Mouse (Mus musculus) midbrain, postnatal 0 days (tissue): ENCODE measurements around the gene Stxbp1. TPM values are rescaled to one million over a fixed set of nuclear protein-coding genes. Genes with fewer than 3 reads are reported as not detected.
A peak's percentile ranks its signal among the peaks of the same experiment; 100 is the strongest.

Source experiments
- ATAC-seq: fragments of 200-750 bp; cut with Nextera tagmentation; 2 replicates; pipeline ENCODE4 v1.8.0; 2017; ENCODE audit warnings: moderate number of reproducible peaks, mild to moderate bottlenecking, moderate TSS enrichment, moderate library complexity; ENCODE audit not compliant: low FRiP score
- DNase-seq: peaks from one replicate; pipeline ENCODE4 v3.0.0-alpha.2; 2015; ENCODE audit warnings: low spot score
- H3K27ac ChIP-seq: fragments of 300-500 bp; sonication (generic); 2 replicates; pipeline ENCODE4 v1.5.1; 2014; ENCODE audit warnings: low read depth, mild to moderate bottlenecking, low read length, mixed read lengths
- H3K27me3 ChIP-seq: fragments of 300-500 bp; sonication (generic); 2 replicates; pipeline ENCODE4 v1.6.1; 2014; ENCODE audit warnings: low read length, control low read depth, mixed read lengths; ENCODE audit not compliant: insufficient read depth
- H3K36me3 ChIP-seq: fragments of 300-500 bp; sonication (generic); 2 replicates; pipeline ENCODE4 v1.6.1; 2014; ENCODE audit warnings: low read length, control low read depth, mixed read lengths; ENCODE audit not compliant: insufficient read depth
- H3K4me1 ChIP-seq: fragments of 300-500 bp; sonication (generic); 2 replicates; pipeline ENCODE4 v1.6.1; 2014; ENCODE audit warnings: mild to moderate bottlenecking, control low read depth, antibody characterized with exemption, low read length, mixed read lengths; ENCODE audit not compliant: insufficient read depth
- H3K4me2 ChIP-seq: fragments of 300-500 bp; sonication (generic); 2 replicates; pipeline ENCODE4 v1.6.1; 2014; ENCODE audit warnings: low read depth, mild to moderate bottlenecking, low read length, mixed read lengths; ENCODE audit not compliant: poor library complexity, severe bottlenecking
- H3K4me3 ChIP-seq: fragments of 300-500 bp; sonication (generic); 2 replicates; pipeline ENCODE4 v1.5.1; 2014; ENCODE audit warnings: low read depth, mild to moderate bottlenecking, low read length, moderate library complexity
- H3K9ac ChIP-seq: fragments of 300-500 bp; sonication (generic); replicated peaks from 2 replicates; pipeline ENCODE4 v1.6.1; 2014; ENCODE audit warnings: mild to moderate bottlenecking, low read length, moderate library complexity, mixed read lengths; ENCODE audit not compliant: poor library complexity, severe bottlenecking
- H3K9me3 ChIP-seq: fragments of 300-500 bp; sonication (generic); 2 replicates; pipeline ENCODE4 v1.6.1; 2016; ENCODE audit warnings: low read length, control low read depth
- CTCF ChIP-seq: IDR thresholded peaks from 2 replicates; pipeline ENCODE4 v1.5.1; 2016; ENCODE audit warnings: antibody characterized with exemption, mild to moderate bottlenecking
- WGBS: fragments of 180-500 bp; shearing (Covaris S2); extraction: QIAGEN DNeasy Blood & Tissue Kit; methylation state at CpG from one replicate; pipeline ENCODE4 v1.1.7; 2014; 5-methylcytosine and 5-hydroxymethylcytosine counted together
- polyA plus RNA-seq: library from polyadenylated mRNA; unstranded; fragments of >200 nt; fragmentation: Nextera tagmentation; extraction: Ambion mirVana; gene quantifications from 2 replicates; pipeline ENCODE4 v1.2.1, GENCODE M21; 2015
- total RNA-seq: library from RNA; depleted of rRNA; stranded (reverse); fragments of >200 nt; gene quantifications from 2 replicates; pipeline ENCODE4 v1.2.3, GENCODE M21; 2014; rRNA removed

Stxbp1 gene
- 185 and 264 TPM in 2 replicates for total RNA-seq
- 424 and 430 TPM in 2 replicates for polyA plus RNA-seq

DNA sequence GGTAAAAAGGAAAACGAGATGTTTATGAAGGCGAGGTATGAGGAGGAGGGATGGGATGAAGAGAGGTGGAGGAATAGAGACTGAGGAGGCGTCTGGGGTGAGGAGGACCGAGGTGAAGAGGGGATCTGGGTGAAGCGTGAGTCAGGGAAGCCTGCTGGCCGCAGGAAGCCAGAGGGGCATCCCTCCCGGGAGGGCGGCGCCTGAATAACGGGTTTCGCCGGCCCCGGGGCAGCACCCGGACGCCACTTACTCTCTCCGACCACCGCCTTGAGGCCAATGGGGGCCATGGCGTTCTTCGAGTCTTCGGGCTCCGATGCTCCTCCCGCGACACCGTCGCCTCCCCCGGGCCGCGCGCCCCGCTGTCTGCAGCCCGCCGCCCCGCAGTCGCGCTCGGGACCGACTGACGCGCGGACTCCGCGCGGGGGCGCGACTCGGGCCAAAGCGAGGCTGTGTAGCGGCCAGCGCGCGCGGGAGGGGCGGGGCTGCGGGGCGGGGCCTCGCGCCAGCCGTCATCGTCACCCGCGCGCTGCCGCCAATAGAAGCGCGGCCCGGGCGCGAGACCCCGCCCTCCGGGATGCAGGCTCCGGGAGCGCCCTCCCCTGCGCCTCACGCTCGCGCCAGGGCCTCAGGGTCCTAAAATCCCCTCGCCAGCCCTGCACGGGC lies at the start of gene Stxbp1:
Gene Stxbp1 (minus strand): TSS at position 441 of the 663 bp plus-strand sequence.
- H3K36me3 ChIP-seq, result peaks cover 3% of the 10 kb centered on the region; the same call in 1 of the 2 replicates
- TF ChIP-seq CTCF, result peak; percentile 3; the same call in 1 of the 2 replicates
- H3K4me1 ChIP-seq, result 0 out of 2 replicates have a peak, but pooled peaks cover 3% of the 10 kb centered on the region
- no peaks in the 10 kb centered on the region for H3K27me3 ChIP-seq
- DNase-seq (peak; percentile 96), ATAC-seq (peak; percentile 92)
- peak within 1 kb of the TSS; percentile 52 for H3K4me2 ChIP-seq
- peak within 1 kb of the TSS; percentile 93 for H3K9ac ChIP-seq
- WGBS, result under 1% methylated on average over 60 of the region's 78 CpGs
- H3K27ac ChIP-seq, result peak within 1 kb of the TSS; percentile 90
- H3K9me3 ChIP-seq, result no peaks in the 10 kb centered on the region
- H3K4me3 ChIP-seq, result peak within 1 kb of the TSS; percentile 91

DNA sequence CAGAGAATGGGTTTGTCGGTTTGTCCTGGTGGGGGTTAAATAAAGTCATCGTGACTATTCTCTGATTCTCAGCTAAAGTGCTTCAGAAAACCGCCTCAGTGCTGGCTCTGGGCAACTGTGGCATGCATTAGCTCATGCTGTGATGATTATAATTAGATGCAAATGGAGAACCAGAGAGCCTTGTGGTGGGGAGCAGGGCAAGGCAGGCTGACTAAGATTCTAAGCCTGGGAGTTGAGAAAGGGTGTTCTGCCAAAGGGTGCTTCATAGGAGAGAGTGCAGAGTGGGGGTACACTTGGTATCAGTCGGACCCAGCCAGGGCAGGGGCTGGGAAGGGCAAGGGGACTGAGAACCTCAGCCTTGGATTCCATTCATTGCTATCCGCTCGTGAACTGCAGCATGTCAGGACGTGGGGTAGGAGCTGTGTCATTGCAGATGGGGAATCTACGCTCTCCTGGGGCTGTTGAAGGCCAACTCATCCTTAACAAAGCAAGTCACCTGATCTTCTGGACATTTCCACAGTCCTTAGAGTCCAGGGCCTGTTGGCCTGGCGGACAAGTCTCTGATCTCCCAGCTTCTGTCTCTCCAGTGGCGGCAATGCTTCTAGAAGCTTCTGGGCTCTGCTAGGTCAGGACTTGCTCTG lies 49.6 kb upstream of the Stxbp1 start:
- H3K4me3 ChIP-seq, result no peak overlapping the region
- no peak overlapping the region for H3K4me2 ChIP-seq
- H3K36me3 ChIP-seq, result 0 out of 2 replicates have a peak, but pooled peaks cover 4% of the 10 kb centered on the region
- no peak overlapping the region for H3K27ac ChIP-seq
- H3K27me3 ChIP-seq, result no peaks in the 10 kb centered on the region
- H3K4me1 ChIP-seq, result no peaks in the 10 kb centered on the region
- no peak for ATAC-seq
- no peak for TF ChIP-seq CTCF
- 52% methylated on average over 10 of the region's 10 CpGs for WGBS
- no peaks in the 10 kb centered on the region for H3K9me3 ChIP-seq
- no peak for DNase-seq
- no peak overlapping the region for H3K9ac ChIP-seq

DNA sequence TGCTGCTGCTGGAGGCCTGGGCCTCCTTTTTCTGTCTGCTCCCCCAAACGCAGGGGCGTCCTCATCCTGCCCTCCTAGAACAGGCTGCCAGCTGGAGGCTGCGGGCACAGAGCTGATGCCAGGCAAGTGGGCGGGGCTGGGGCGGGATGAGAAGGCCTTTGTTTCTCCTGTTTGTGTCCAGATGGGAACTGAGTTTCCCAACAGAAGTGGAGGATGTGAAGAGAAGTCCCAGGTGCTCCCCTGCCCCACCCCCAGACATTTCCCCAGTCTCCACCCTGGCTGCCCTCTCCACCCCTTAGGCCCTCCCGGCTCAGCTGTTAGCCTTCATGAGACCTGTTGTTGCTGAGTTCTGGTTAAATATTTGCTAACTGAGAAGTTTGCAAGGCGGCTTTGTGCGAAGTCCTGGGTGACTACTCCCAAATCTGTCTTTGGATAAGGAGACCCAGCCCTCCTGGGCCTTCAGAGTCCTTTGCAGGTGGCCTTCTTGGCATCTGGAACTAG lies 48.6 kb upstream of the Stxbp1 start:
- no peaks in the 10 kb centered on the region for H3K4me1 ChIP-seq
- no peak overlapping the region for H3K4me3 ChIP-seq
- H3K9me3 ChIP-seq, result no peaks in the 10 kb centered on the region
- H3K9ac ChIP-seq, result no peak overlapping the region
- no peak overlapping the region for H3K27ac ChIP-seq
- DNase-seq (peak; percentile 48), ATAC-seq (no peak)
- no peak for TF ChIP-seq CTCF
- WGBS, result 42% methylated on average over 8 of the region's 8 CpGs
- 0 out of 2 replicates have a peak, but pooled peaks cover 4% of the 10 kb centered on the region for H3K36me3 ChIP-seq
- H3K4me2 ChIP-seq, result no peak overlapping the region
- no peaks in the 10 kb centered on the region for H3K27me3 ChIP-seq

DNA sequence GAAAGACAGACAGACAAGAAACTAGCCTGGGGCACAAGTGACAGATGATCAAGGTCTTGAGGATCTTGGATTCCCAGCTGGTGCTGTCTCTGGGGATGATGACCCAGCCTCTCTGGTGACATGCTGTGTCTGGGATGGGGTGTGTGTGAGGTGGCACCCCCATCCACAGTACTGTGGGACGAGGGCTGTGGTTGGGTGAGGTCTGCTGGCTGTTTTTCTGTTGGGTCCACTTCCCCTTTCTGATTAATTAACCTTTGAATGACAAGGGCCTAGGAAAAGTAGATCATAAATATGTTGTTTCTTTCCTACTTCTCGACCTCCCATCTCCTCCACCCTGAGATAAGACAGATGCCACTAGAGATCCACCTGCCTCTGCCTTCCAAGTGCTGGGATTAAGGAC lies 47.1 kb upstream of the Stxbp1 start:
- Histone ChIP-seq H3K36me3 (no peaks in the 10 kb centered on the region), H3K27me3 (no peaks in the 10 kb centered on the region), H3K4me2 (no peak overlapping the region), H3K9ac (no peak overlapping the region), H3K9me3 (no peaks in the 10 kb centered on the region), H3K4me1 (no peaks in the 10 kb centered on the region), H3K4me3 (no peak overlapping the region), H3K27ac (no peak overlapping the region)
- DNase-seq (no peak), ATAC-seq (no peak)
- no peak for TF ChIP-seq CTCF
- WGBS, result 98% methylated on average over 2 of the region's 2 CpGs

DNA sequence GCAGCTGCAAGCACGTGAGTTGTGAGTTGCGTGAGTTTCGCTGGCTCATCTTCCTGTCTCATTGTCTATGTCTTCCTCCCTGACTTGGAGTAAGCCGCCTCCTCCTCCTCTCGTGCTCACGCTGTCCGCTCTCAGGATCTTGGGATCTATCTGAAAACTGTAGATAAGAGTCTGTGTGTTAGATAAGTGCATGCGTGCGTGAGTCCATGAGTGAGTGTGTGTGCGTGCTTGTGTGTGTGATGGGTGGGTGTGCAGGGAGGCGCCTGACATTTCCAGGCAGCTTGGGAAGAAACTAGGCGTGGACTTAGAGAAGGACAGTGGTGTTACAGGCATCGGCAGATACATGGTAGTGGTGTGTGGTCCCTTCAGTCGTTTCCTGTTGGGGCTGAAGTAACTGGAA lies 45.4 kb upstream of the Stxbp1 start:
- no peak for TF ChIP-seq CTCF
- H3K4me2 ChIP-seq, result no peak overlapping the region
- no peaks in the 10 kb centered on the region for H3K36me3 ChIP-seq
- no peak overlapping the region for H3K9ac ChIP-seq
- DNase-seq (no peak), ATAC-seq (no peak)
- no peaks in the 10 kb centered on the region for H3K9me3 ChIP-seq
- no peaks in the 10 kb centered on the region for H3K4me1 ChIP-seq
- no peaks in the 10 kb centered on the region for H3K27me3 ChIP-seq
- no peak overlapping the region for H3K27ac ChIP-seq
- H3K4me3 ChIP-seq, result no peak overlapping the region
- WGBS, result 91% methylated on average over 14 of the region's 14 CpGs

DNA sequence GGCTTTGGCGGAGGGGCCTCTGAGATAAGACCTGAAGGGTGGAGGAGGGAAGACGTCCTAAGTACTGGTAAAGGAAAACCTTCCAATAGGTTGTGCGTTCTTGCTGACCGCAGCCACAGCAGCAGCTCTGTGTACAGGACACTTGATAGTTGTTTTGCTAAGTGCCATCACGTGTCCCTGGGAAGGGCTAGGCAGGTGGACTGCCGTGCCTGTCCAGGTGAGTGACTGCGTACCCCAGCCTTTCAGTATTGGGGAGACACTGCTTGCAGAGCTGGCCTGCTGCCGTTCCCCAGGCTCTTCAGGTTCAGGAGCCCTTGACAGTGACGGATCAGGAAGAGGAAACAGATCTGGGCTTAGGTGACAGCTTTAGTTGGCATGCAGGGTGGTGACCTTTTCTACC lies 44.2 kb upstream of the Stxbp1 start:
- DNase-seq, result no peak
- Histone ChIP-seq H3K27ac (no peak overlapping the region), H3K4me3 (no peak overlapping the region), H3K9me3 (no peaks in the 10 kb centered on the region), H3K9ac (no peak overlapping the region), H3K4me1 (no peaks in the 10 kb centered on the region), H3K4me2 (no peak overlapping the region), H3K36me3 (no peaks in the 10 kb centered on the region), H3K27me3 (no peaks in the 10 kb centered on the region)
- no peak for TF ChIP-seq CTCF
- 80% methylated on average over 9 of the region's 9 CpGs for WGBS
- ATAC-seq, result no peak
